Mouse (Mus musculus) heart, adult 9 months (tissue): ENCODE results near the gene Scpep1.
"Not testable (repeated sequence)": the region's sequence is repeated elsewhere in the genome, so short reads cannot be mapped to it uniquely, and the experiment has no call there.

ENCODE experiments used
- DNase-seq, 2 experiments: peaks; one replicate each; pipeline ENCODE4 v3.0.0; 2022; ENCODE audit warnings: low spot score in 2 of 2

Gene Scpep1

DNA sequence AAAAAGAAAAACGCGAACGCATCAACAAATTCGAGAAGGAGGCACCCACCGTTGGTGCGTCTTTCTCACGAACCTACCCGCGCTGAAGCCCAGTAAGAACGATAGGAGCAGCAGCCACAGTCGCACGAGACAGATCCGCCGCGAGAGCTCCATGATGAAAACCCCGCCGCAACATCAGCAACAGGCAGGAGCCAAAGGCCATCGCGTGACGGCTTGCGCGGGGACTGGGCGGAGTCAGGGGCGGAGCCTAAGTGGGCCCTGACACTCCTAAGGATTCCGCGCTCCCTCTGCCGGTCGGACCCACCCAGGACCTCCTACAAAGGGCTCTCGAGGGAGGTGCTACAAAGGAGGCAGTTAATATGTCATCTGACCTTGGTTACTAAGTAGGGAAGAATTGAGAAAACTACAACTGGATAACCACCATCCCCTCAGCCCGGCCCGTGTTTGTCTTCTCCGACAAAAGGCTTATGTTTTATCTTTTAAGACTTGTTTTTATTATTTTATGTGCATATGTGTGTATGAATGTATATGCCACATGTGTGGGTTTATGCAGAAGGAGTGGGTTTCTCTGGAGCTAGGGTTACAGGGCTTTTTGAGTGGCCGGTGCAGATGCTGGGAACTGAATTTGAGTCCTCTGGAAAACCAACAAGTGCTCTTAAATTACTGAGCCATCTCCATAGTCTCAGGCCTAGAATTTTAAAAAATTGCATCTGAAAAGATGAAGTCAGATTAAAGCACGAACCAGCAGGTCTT is at the start of gene Scpep1:
Scpep1 (minus strand) TSS at position 249 of the 753 bp plus-strand sequence.
- DNase-seq = peak; percentile 94 to 97

- no peak for DNase-seq
Observed at GRCm38 (mm10) chr11:89003726-89004125, 48.5 kb upstream of the Scpep1 start.

DNA sequence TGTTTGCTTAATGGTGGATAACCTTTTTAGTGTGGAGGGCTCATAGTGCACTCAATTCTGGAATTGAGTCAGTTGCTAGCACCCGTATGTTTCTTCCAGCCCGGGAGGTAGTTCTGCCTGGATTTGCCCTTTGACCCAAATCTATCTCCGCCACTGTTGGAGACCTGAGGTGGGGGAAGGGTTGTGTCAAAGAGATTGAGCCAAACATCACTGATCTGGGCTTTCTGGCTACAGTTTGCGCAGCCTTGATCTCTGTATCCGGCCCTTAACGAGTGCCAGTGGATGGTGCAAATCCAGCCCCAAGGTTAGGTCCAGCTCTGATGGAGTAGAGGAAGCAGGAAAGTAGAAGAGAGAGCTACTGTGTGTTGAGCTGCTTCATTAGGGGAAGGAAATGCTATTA is 47.8 kb upstream of the Scpep1 start:
- DNase-seq = peak in 1 of 2 experiments; percentile 47

- no peak for DNase-seq
Observed at GRCm38 (mm10) chr11:89002621-89003020, 47.4 kb upstream of the Scpep1 start.

DNA sequence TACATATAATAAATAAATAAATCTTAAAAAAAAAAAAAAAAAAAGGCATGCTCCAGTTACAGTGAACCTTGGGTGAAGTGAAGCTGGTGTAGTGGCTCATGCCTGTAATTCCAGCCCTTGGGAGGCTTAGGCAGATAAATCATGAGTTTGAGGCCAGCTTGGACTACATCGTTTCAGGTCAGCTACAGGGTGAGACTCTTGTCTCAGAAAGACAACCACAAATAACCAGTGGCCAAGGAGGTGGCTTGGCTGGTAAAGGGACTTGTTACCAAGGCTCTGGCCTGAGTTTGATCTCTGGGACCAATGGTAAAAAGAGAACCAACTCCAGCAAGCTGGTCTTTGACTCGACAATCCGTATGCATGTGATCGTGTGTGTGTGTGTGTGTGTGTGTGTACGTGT is 46.8 kb upstream of the Scpep1 start:
- DNase-seq = no peak

GRCm38 (mm10) chr11:89001569-89001968 is 46.3 kb upstream of the Scpep1 start:
- DNase-seq = no peak

GRCm38 (mm10) chr11:89000527-89000819 is 45.2 kb upstream of the Scpep1 start:
- no peak for DNase-seq

DNA sequence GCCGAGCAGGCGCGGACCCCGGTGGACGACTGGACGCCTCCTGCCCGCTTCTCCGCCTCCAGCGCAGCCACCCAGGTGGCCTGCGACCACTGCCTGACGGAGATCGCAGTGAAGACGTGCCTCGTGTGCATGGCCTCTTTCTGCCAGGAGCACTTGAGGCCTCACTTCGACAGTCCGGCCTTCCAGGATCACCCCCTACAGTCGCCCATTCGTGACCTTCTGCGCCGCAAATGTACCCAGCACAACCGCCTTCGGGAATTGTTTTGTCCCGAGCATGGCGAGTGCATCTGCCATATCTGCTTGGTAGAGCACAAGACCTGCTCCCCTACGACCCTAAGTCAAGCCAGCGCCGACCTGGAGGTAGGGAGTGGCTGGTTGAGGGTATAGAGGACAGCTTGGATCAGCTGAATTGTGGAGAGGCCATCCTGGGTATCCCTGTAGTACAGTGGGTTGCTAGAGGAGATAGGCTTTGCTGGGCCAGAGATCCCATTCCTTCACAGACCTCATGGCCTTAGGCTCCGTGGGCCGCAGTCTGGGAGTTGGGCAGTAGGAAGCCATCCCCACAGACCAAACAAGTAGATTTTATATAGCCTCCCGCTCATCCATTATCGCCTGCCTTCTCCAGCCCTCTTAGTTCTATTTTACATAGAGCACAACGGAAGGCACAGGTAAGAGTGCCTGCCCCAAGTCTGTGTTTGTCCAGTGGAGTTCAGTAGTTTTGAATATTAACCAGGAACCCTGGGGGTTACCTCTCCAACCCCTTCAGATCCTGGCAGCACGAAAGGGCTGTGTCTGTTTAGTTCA is 44.7 kb upstream of the Scpep1 start:
- no peak for DNase-seq

GRCm38 (mm10) chr11:88998974-88999722 is 43.9 kb upstream of the Scpep1 start, which contains the start of gene Trim25:
Gene Trim25 (plus strand): TSS chr11:88999376.
- DNase-seq = peak; percentile 96 to 97

DNA sequence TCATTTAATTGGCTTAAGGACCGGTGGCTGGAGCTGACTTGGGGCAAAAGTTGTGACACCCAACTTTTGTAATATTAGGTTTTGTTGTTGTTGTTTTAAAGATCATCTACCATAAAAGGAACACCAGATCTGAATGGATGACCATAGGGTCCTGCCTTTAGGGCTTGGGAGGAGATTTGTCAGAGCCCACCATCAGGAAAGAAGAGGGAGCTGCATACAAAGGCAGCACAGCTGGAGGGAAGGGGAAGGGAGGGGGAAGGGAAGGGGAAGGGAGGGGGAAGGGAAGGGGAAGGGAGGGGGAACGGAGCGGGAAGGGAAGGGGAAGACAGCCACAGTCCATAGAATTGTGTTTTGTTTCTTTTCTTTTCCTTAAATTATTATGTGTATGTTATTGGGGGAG is 43.1 kb upstream of the Scpep1 start:
- DNase-seq = no peak

GRCm38 (mm10) chr11:88997343-88997742 is 42.1 kb upstream of the Scpep1 start:
- not testable (repeated sequence) for DNase-seq

GRCm38 (mm10) chr11:88996427-88996826 is 41.2 kb upstream of the Scpep1 start:
- peak; percentile 72 to 73 for DNase-seq

DNA sequence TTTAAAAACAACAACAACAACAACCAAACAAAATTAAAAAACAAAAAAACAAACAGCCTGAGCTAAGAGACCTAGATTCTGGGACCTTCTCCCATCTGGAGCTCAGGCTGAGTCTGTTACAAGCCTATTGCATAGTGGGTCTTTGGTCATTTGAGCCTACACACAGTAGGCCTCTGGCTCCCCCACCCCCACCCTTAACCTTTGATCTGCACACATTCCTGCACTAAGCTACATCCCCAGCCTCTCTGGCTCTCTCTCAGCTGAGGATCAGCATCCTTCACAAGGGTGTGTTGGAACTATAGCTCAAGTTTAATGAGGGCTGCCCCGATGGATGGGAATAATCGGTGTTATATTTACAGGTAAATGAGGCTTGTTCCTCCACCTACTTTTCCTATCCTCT is 40.4 kb upstream of the Scpep1 start:
- no peak for DNase-seq

- no peak for DNase-seq
Observed at GRCm38 (mm10) chr11:88994492-88994891, 39.2 kb upstream of the Scpep1 start.

- DNase-seq = peak; percentile 74
Observed at GRCm38 (mm10) chr11:88993625-88994024, 38.4 kb upstream of the Scpep1 start.

DNA sequence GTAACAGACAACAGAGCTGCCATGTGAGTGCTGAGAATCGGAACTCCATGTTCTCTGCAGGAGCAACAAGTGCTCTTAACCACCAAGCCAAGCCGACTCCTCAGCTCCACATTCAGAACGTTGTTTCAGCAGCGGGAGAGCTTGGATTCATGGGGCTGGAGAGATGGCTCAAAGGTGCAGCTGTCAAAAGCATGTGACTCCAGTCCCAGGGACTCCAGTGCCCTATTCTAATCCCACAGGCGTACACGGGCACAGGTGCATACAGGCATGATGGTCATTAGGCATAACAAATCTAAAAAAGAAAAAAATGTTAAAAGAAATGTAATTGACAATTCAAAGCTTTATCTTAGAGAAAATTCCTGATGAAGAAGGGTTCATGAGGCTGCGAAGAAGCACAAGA is 37.9 kb upstream of the Scpep1 start:
- DNase-seq = no peak

- DNase-seq = no peak
Observed at GRCm38 (mm10) chr11:88989530-88989929, 34.3 kb upstream of the Scpep1 start.

DNA sequence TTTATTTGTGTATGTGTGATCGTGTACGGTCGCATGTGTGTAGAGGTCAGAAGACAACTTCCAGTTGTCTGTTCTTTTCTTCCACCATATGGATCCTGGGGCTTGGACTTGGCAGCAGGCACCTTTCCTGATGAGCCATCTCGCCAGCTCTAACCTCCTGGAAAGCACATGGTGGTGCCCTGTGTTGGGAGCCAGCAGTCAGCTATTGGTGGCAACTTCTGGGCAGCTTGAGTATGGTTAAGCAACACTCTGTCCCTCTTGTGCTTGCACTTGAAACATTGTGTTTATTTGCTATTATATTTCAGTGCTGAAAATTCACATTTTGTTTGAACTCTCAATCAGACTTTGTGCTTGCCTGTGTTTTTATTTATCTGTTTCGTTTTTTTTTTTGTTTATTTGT is 33.7 kb upstream of the Scpep1 start:
- DNase-seq = no peak

DNA sequence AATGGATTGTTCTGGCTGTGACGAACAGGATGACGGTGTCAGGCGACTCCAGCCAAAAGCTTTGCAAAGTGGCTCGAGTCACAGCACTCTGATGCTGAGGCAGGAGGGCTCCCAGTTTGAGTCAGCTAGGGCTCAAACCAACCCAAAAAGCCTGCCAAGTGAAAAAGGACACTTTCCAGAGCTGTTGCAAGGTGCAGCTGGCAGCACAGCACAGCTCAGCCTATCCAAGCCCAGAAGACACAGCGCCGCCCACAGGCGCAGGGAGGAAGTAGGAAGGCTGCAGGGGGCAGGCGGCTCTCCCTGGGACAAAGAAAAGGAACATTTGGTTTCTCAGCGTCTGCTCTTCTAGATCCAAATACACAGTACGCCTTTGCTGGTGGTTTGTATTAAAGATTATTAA is 31.4 kb upstream of the Scpep1 start:
- DNase-seq = no peak

- DNase-seq = no peak
Observed at GRCm38 (mm10) chr11:88981337-88981736, 26.1 kb upstream of the Scpep1 start.

- DNase-seq = no peak
Observed at GRCm38 (mm10) chr11:88977188-88977587, 21.9 kb upstream of the Scpep1 start.

- no peak for DNase-seq
Observed at GRCm38 (mm10) chr11:88976320-88976719, 21.1 kb upstream of the Scpep1 start.
